Mouse (Mus musculus) kidney, embryonic 14.5 days (tissue): ENCODE data around the gene Wdr26. TPM values are rescaled to one million over a fixed set of nuclear protein-coding genes. Genes with fewer than 3 reads are reported as not detected.

Source experiments
- ATAC-seq: fragments of 200-750 bp; cut with Nextera tagmentation; 2 replicates; pipeline ENCODE4 v1.8.0; 2017; ENCODE audit warnings: moderate number of reproducible peaks, mild to moderate bottlenecking, moderate TSS enrichment, moderate library complexity; ENCODE audit not compliant: low FRiP score, low TSS enrichment
- H3K27ac ChIP-seq: fragments of 300-500 bp; sonication (generic); 2 replicates; pipeline ENCODE4 v1.5.1; 2014; ENCODE audit warnings: low read depth, mild to moderate bottlenecking, low read length, moderate library complexity, mixed read lengths
- H3K27me3 ChIP-seq: fragments of 300-500 bp; sonication (generic); 2 replicates; pipeline ENCODE4 v1.6.1; 2014; ENCODE audit warnings: mild to moderate bottlenecking, low read length; ENCODE audit not compliant: control insufficient read depth, insufficient read depth
- H3K36me3 ChIP-seq: fragments of 300-500 bp; sonication (generic); 2 replicates; pipeline ENCODE4 v1.6.1; 2014; ENCODE audit warnings: low read length, mixed read lengths; ENCODE audit not compliant: control insufficient read depth, insufficient read depth
- H3K4me1 ChIP-seq: fragments of 300-500 bp; sonication (generic); 2 replicates; pipeline ENCODE4 v1.6.1; 2014; ENCODE audit warnings: low read length, mixed read lengths; ENCODE audit not compliant: control insufficient read depth, insufficient read depth
- H3K4me2 ChIP-seq: fragments of 300-500 bp; sonication (generic); replicated peaks from 2 replicates; pipeline ENCODE4 v1.6.1; 2014; ENCODE audit warnings: low read depth, mild to moderate bottlenecking, low read length
- H3K4me3 ChIP-seq: fragments of 300-500 bp; sonication (generic); 2 replicates; pipeline ENCODE4 v1.5.1; 2014; ENCODE audit warnings: mild to moderate bottlenecking, low read length
- H3K9ac ChIP-seq: fragments of 300-500 bp; sonication (generic); 2 replicates; pipeline ENCODE4 v1.6.1; 2014; ENCODE audit warnings: low read depth, mild to moderate bottlenecking, low read length, moderate library complexity
- H3K9me3 ChIP-seq: fragments of 300-500 bp; sonication (generic); 2 replicates; pipeline ENCODE4 v1.6.1; 2016; ENCODE audit warnings: low read length; ENCODE audit not compliant: control insufficient read depth
- WGBS: fragments of 180-500 bp; shearing (Covaris S2); extraction: QIAGEN DNeasy Blood & Tissue Kit; methylation state at CpG from one replicate; pipeline ENCODE4 v1.1.7; 2014; 5-methylcytosine and 5-hydroxymethylcytosine counted together
- polyA plus RNA-seq: library from polyadenylated mRNA; unstranded; fragments of >200 nt; fragmentation: Nextera tagmentation; extraction: Ambion mirVana; gene quantifications from 2 replicates; pipeline ENCODE4 v1.2.1, GENCODE M21; 2014

Wdr26 gene
- polyA plus RNA-seq, 1 experiment from 2014 or later, result 55.9 TPM

DNA sequence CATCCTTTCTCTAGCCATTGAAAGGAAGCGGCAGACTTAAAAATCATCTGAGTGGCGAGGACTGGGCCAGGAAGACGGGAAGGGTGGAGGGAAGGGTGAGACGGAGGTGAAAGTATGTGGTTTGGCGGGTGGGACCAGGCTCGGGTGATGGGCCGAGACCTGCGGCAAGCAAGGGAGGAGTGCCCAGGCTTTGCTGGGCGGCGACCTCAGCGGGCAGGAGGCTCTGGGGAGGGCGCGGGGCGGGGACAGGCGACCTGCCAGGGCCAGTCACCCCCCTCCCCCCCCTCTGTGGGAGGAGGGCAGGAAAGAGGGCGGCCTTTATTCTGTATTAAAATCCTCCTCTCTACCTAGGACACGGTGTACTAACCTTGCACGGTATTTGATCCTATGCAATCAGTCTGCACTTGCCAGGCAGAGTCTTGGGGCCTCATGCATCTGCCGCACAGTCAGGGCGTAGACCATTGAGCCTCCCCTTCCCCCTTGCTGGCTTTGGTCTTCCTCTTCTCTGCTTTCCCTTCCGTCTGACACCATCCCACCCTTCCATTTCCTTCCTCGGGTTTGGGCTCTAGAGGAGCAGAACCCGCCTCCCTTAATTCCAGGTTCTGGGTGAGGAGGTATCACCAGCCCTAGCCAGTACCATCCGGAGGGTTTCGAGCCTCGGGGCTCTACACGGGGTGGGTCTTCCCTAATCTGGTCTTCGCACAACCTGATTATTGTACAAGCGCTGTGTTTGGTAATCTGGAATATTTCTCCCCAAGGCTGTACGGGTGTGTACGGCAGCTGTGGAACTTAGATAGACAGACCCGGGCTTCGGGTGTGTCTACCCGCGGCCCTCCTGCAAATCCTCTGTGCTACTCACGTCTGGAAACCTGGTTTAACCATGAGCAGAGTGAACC, 45.1 kb upstream of the Wdr26 start:
- H3K36me3 ChIP-seq, result no peaks in the 10 kb centered on the region
- 16% methylated on average over 35 of the region's 36 CpGs for WGBS
- H3K27me3 ChIP-seq, result no peaks in the 10 kb centered on the region
- peak overlapping the region; percentile 86 for H3K4me2 ChIP-seq
- peak overlapping the region; percentile 52 for H3K9ac ChIP-seq
- peak overlapping the region; percentile 41 for H3K4me3 ChIP-seq
- peak; percentile 89 for ATAC-seq
- H3K9me3 ChIP-seq, result no peaks in the 10 kb centered on the region
- peak overlapping the region; percentile 76 for H3K27ac ChIP-seq
- peaks cover 25% of the 10 kb centered on the region for H3K4me1 ChIP-seq

DNA sequence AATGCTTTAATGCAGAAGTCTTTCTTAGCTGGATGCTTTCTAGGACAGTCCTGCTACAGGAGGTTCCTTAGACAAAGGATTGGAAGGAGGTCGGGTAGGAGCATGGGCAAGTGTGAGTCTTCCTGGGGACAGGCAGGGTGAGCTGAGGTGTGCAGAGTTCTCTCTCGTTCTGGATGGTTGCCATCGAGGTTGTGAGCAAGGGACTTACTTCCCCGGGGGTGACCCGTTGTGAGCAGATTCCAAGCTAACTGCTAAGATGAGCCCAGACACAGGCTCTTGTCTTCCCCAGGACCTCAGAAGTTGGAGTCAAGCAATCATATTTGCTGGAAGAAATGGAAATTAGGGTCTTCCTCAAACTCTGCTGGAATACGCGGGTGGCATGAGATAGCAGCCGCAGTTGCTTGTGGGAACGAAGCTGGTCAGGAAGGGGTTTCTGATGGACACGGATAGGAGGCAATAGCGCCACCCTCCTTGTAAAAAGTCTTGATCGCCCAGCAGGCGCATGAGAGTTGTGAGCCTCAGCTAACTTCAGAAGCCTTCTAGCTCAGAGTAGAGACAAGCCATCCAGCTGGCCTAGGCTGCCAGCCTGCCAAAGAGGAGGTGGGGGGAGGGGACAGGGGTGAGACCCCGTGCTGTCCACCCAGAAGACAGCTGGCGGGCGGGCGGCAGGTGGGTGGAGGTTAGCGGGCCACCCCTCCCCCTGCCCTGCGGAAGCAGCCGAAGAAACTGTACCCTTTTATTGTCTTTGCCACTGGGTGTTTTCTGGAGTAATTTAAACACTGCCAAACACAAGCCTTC, 44.3 kb upstream of the Wdr26 start:
- no peaks in the 10 kb centered on the region for H3K27me3 ChIP-seq
- 2% methylated on average over 20 of the region's 20 CpGs for WGBS

DNA sequence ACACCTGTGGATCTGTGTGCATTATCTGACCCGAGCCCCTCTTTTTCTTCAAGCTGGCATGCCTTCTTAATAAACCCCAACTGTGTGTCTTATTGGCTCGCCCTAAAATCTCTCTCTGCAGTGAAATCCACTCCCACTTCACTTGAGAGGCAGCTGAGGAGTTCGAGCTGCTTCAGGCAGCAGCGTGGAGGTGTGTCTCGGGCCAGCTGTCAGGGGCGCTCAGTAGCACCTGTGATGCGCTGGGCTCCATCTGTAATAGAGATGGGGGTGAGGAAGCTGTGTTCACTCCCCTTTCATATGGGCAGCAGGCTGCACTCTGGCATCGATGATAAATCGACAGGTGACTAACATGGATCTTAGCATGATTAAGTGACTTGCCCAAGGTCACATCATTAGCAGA, 43.6 kb upstream of the Wdr26 start:
- Histone ChIP-seq H3K27ac (no peak overlapping the region), H3K4me1 (peaks cover 22% of the 10 kb centered on the region), H3K9ac (no peak overlapping the region), H3K36me3 (no peaks in the 10 kb centered on the region), H3K4me3 (no peak overlapping the region), H3K9me3 (peaks cover under 1% of the 10 kb centered on the region; the same call in 1 of the 2 replicates), H3K4me2 (peak overlapping the region; percentile 86; the same call in 1 of the 2 replicates), H3K27me3 (no peaks in the 10 kb centered on the region)
- 57% methylated on average over 9 of the region's 9 CpGs for WGBS
- no peak for ATAC-seq

More for the DNA sequence above, 44.3 kb upstream of the Wdr26 start:
- no peaks in the 10 kb centered on the region for H3K9me3 ChIP-seq
- H3K4me3 ChIP-seq, result peak overlapping the region; percentile 41
- H3K4me2 ChIP-seq, result peak overlapping the region; percentile 86
- no peaks in the 10 kb centered on the region for H3K36me3 ChIP-seq
- H3K4me1 ChIP-seq, result peaks cover 22% of the 10 kb centered on the region
- H3K27ac ChIP-seq, result peak overlapping the region; percentile 76
- peak; percentile 71 for ATAC-seq
- H3K9ac ChIP-seq, result peak overlapping the region; percentile 52

DNA sequence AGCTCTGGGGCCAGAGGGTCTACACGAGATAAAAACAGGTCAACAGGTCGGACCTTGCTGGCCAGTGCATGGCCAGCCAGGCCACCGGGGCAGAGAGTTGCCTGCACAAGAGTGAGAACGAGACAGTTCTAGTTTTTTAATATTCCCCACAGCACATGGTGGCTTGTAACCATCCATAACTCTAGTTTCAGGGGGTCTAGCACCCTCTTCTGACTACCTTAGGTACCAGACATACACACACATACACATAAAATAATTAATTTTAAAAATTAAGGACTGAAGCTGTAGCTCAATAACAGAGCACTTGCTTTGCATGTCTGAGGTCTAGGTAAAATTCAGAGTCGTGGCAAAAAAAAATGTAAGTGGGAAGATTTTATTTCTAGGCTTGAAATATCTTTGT, 39.8 kb upstream of the Wdr26 start:
- no peak for ATAC-seq
- H3K36me3 ChIP-seq, result no peaks in the 10 kb centered on the region
- WGBS, result 78% methylated on average over 5 of the region's 5 CpGs

GRCm38 (mm10) chr1:181250961-181251360, 39.2 kb upstream of the Wdr26 start:
- Histone ChIP-seq H3K27me3 (no peaks in the 10 kb centered on the region), H3K9ac (no peak overlapping the region), H3K36me3 (no peaks in the 10 kb centered on the region), H3K4me3 (no peak overlapping the region), H3K4me2 (no peak overlapping the region), H3K4me1 (peaks cover 2% of the 10 kb centered on the region; the same call in 1 of the 2 replicates), H3K27ac (no peak overlapping the region), H3K9me3 (peaks cover 4% of the 10 kb centered on the region)
- ATAC-seq, result no peak
- 96% methylated on average over 8 of the region's 8 CpGs for WGBS

More for the DNA sequence above, 39.8 kb upstream of the Wdr26 start:
- no peak overlapping the region for H3K4me2 ChIP-seq
- H3K9ac ChIP-seq, result no peak overlapping the region
- H3K27ac ChIP-seq, result no peak overlapping the region
- H3K4me1 ChIP-seq, result peaks cover 9% of the 10 kb centered on the region; the same call in 1 of the 2 replicates
- no peaks in the 10 kb centered on the region for H3K27me3 ChIP-seq
- peaks cover 4% of the 10 kb centered on the region for H3K9me3 ChIP-seq
- no peak overlapping the region for H3K4me3 ChIP-seq

DNA sequence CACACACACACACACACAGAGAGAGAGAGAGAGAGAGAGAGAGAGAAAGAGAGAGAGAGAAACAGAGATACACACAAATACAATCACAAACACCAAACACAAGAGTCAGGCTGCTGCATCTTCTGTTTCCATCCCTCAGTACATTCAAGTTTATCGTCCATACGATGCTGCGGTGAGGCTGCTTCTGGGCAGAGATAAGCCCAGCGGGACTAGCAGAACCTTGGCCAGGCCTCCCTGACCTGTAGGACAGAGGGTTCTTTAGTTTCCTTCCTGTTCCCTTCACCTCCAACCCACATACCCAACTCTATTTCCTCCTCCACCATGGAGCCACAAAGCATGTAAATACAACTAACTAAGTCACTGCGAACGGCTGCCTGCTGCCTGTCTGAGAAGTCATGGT, 37.7 kb upstream of the Wdr26 start:
- no peaks in the 10 kb centered on the region for H3K4me1 ChIP-seq
- 87% methylated on average over 6 of the region's 6 CpGs for WGBS
- ATAC-seq, result no peak

GRCm38 (mm10) chr1:181247175-181247574, 35.4 kb upstream of the Wdr26 start:
- Histone ChIP-seq H3K36me3 (no peaks in the 10 kb centered on the region), H3K27me3 (no peaks in the 10 kb centered on the region), H3K4me2 (no peak overlapping the region), H3K4me1 (no peaks in the 10 kb centered on the region), H3K27ac (0 out of 2 replicates have a peak overlapping the region, but pooled peaks have one; percentile 48), H3K4me3 (no peak overlapping the region), H3K9ac (no peak overlapping the region), H3K9me3 (peaks cover 4% of the 10 kb centered on the region)
- 71% methylated on average over 3 of the region's 3 CpGs for WGBS
- ATAC-seq, result no peak

More for the DNA sequence above, 37.7 kb upstream of the Wdr26 start:
- Histone ChIP-seq H3K4me2 (no peak overlapping the region), H3K9me3 (peaks cover 4% of the 10 kb centered on the region), H3K36me3 (no peaks in the 10 kb centered on the region), H3K4me3 (no peak overlapping the region), H3K27me3 (no peaks in the 10 kb centered on the region), H3K27ac (no peak overlapping the region), H3K9ac (no peak overlapping the region)

- H3K36me3 ChIP-seq, result no peaks in the 10 kb centered on the region
- no peak for ATAC-seq
- 36% methylated on average over 6 of the region's 7 CpGs for WGBS
- no peak overlapping the region for H3K4me2 ChIP-seq
- no peak overlapping the region for H3K4me3 ChIP-seq
- H3K9ac ChIP-seq, result no peak overlapping the region
- H3K27ac ChIP-seq, result peak overlapping the region; percentile 48; the same call in 1 of the 2 replicates
- no peaks in the 10 kb centered on the region for H3K27me3 ChIP-seq
- no peaks in the 10 kb centered on the region for H3K4me1 ChIP-seq
- H3K9me3 ChIP-seq, result peaks cover 4% of the 10 kb centered on the region
Observed at GRCm38 (mm10) chr1:181246487-181247138, 34.8 kb upstream of the Wdr26 start.
